Mouse (Mus musculus): ENCODE results near the gene Myo6. TPM values are rescaled to one million over a fixed set of nuclear protein-coding genes. Genes with fewer than 3 reads are reported as not detected.

Myo6 gene
- total RNA-seq, 1 experiment from 2014 or later: 30.8 TPM

GRCm38 (mm10) chr9:80181692-80182091 is 16.9 kb downstream of the Myo6 start:
- no peak for DNase-seq

- no peak for DNase-seq
Observed at GRCm38 (mm10) chr9:80184138-80184537, 19.3 kb downstream of the Myo6 start.

- DNase-seq: no peak
Observed at GRCm38 (mm10) chr9:80185737-80186136, 20.9 kb downstream of the Myo6 start.

GRCm38 (mm10) chr9:80186693-80187092 is 21.9 kb downstream of the Myo6 start:
- DNase-seq: no peak

GRCm38 (mm10) chr9:80188324-80188893 is 23.6 kb downstream of the Myo6 start:
- DNase-seq: no peak

GRCm38 (mm10) chr9:80191240-80191639 is 26.4 kb downstream of the Myo6 start:
- DNase-seq: no peak

GRCm38 (mm10) chr9:80192324-80192723 is 27.5 kb downstream of the Myo6 start:
- DNase-seq: no peak

GRCm38 (mm10) chr9:80194446-80194845 is 29.6 kb downstream of the Myo6 start:
- DNase-seq: no peak

GRCm38 (mm10) chr9:80196161-80196560 is 31.3 kb downstream of the Myo6 start:
- DNase-seq: no peak

GRCm38 (mm10) chr9:80197233-80197632 is 32.4 kb downstream of the Myo6 start:
- no peak for DNase-seq

GRCm38 (mm10) chr9:80200855-80201254 is 36.0 kb downstream of the Myo6 start:
- DNase-seq: no peak

- no peak for DNase-seq
Observed at GRCm38 (mm10) chr9:80202374-80203060, 37.7 kb downstream of the Myo6 start.

- no peak for DNase-seq
Observed at GRCm38 (mm10) chr9:80208681-80209080, 43.9 kb downstream of the Myo6 start.

GRCm38 (mm10) chr9:80209459-80209858 is 44.6 kb downstream of the Myo6 start:
- no peak for DNase-seq

GRCm38 (mm10) chr9:80210096-80210495 is 45.3 kb downstream of the Myo6 start:
- DNase-seq: no peak

GRCm38 (mm10) chr9:80213428-80213827 is 48.6 kb downstream of the Myo6 start:
- DNase-seq: no peak

GRCm38 (mm10) chr9:80215502-80215901 is 50.7 kb downstream of the Myo6 start:
- DNase-seq: no peak

- no peak for DNase-seq
Observed at GRCm38 (mm10) chr9:80216786-80217501, 52.1 kb downstream of the Myo6 start.

- no peak for DNase-seq
Observed at GRCm38 (mm10) chr9:80218718-80219117, 53.9 kb downstream of the Myo6 start.

GRCm38 (mm10) chr9:80223989-80224635 is 59.3 kb downstream of the Myo6 start:
- no peak for DNase-seq

- no peak for DNase-seq
Observed at GRCm38 (mm10) chr9:80226579-80227325, 61.9 kb downstream of the Myo6 start.

GRCm38 (mm10) chr9:80233831-80234455 is 69.1 kb downstream of the Myo6 start:
- DNase-seq: no peak
